Mouse (Mus musculus): Measurements from ENCODE around the gene Ehd1.

DNA sequence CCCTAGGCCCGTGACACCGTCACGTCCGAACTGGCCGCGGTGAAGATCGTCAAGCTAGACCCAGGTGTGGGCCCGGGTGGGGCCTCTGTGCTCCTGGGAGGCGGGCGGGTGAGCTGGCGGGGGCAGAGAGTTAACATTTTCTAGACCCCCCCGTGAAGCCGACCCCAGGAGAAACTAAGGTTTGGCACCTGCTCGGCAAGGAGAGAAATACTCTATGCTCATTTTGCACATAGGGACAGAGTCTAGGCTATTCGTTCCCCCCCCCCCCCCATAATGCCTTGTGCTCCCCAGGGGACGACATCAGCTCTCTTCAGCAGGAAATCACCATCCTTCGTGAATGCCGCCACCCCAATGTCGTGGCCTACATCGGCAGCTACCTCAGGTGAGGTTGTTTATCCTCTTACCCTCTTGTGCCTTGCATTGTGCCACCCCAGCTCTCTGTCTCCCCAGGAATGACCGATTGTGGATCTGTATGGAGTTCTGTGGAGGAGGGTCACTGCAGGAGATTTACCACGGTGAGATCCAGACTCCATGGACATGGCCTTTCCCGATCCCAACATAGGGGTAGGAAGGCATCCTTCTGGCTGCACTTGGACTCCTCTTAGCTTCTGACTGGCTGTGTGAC is 65.0 kb downstream of the Ehd1 start:
- TF ChIP-seq CTCF (IDR thresholded peaks at IDR 0.05; ENCODE audit: low read depth) (no peak), EP300 (IDR thresholded peaks at IDR 0.05; ENCODE audit: low read depth) (no peak)

Measured in liver, embryonic 14.5 days (tissue).